Mouse (Mus musculus) lung, postnatal 36 days (tissue): ENCODE measurements around the gene Catsperg1.
"Not testable (repeated sequence)": the region's sequence is repeated elsewhere in the genome, so short reads cannot be mapped to it uniquely, and the experiment has no call there.

Source experiments
- DNase-seq: peaks from one replicate; pipeline ENCODE4 v3.0.0; 2022; ENCODE audit warnings: mixed read lengths

Catsperg1 gene

DNA sequence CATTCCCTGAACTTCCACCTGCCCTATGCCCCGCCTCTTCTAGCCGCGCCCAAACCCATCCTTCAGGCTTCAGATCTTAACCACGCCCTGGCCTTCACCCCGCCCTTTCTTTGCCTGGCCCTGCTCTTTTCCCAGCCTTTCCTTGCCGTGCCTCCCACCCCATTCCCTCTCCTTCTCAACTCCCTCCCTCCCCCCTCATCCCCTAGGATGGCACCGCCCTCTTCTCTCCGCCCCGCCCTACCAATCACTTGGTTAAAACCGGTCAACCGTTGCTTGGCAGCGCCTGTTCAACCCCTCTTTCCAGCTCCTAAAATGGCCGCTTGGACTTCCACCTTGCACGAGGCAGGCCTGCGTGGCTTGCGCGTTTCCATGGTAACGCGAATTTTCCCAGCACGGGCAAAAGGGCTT, at the start of gene Catsperg1:
Catsperg1 (minus strand) TSS at position 361 of the 408 bp plus-strand sequence.
- peak; percentile 30 for DNase-seq

DNA sequence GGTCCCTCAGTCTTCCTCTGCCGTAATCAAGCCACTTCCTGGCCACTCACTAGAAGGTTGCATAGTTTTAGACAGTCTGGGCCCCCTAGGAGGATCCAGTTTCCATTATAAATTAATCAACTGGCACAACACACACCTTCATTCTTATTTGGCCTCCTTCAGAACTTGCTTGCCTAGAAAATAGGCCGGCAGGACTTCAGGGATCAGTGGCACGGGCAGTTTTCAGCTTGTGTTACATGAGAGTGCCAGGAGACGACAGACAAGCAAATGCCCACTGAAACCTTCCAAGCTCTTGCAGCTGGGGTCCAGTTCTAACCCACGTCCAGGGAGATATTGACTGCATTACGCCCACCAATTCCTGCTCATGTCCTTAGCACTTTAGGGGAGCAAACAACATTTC, 48.3 kb upstream of the Catsperg1 start:
- DNase-seq: no peak

DNA sequence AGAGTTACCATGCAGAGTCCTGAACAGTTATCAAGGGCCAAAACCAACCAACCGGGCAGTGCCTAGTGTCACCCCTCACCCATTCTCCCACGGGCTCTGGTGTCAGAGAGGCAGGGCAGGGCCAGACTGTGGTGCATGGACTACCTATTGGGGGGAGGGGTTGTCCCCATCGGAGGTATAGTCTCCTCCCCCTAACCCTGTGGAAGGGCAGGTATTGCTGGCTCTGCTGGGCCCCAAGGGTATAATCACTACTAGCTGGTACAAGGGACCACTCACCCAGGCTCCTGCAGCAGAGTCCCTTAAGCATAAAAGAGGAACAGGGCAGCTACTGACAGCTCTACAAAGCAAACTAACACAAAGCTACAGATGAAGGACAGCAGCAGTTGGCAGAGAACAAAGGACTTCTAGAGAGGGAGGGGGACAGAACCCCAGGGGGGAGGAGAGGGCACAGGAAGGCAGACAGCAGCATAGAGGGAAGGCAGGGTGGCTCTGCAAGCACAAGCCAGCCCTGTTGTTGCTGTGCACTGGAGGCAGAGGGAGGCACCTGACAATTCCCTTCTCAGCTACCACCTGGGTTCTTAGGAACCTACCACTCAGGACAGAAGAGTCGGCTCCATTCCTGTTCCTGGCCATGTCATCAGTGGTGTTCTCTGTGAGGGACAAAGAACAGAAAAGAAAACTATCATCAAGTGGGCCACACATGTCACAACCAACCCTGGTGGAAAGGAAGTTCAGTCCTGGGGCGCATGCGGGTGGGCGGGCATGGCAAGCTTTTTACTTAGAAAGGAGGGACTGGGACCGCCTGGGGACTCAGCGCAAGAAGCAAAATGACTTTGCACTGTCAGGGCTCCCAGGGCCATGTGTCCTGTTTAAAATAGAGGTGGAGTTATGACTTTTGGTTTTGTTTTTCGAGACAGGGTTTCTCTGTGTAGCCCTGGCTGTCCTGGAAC, 46.2 kb upstream of the Catsperg1 start:
- no peak for DNase-seq

DNA sequence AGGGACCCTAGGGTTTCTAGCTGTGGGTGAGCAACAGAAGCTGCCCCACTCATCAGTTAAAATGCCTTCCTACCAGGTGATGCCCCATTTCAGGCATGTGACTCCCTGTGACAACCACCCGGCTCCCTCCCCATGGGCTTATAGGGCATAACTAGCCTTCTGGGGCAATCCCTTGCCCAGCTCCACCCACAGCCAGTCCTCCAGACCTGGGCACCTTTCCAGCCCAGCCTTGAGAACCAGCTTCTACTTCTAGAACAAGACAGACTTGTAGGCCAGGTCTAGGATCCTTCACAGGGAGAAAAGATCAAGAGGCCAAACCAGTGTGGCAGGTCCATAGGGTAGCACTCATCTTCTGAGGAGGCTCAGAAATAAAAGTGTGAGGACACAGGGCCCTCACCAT, 43.5 kb upstream of the Catsperg1 start:
- peak; percentile 93 for DNase-seq

DNA sequence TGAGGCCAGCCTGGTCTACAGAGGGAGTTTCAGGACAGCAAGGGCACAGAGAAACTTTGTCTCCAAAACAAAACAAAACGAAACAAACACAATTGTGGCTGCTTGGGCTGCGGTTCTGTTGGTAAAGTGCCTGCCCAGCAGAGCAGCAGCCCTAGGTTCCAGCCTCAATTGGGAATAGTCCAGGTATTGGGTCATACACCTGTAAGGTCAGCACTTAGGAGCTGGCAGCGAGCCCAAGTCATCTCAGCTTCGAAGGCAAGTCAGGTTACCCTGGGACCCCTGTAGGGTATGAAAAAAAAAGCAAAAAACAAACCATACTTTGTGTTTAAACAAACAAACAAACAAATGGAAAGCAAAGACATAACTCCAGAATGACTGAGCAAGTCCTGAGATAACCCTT, 42.0 kb upstream of the Catsperg1 start:
- peak; percentile 55 for DNase-seq

DNA sequence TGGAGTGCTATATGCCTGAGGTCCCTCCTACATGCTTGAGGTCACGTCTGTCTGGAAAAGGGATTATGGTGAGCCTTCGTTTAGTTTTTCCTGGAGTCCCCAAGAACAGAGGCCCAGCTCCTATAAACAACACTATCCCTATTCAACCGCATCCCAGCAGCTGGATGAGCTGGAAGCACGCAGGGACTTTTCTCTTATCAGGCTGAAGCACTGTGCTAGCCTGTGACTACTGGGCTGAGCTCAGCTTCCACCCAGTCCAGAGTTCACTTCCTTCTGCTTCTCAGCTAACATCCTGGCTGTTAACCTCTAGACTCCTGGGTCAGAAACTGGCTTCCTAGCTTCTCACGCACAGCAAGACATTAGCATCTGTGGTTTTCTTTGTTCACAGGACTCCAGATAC, 40.0 kb upstream of the Catsperg1 start:
- DNase-seq: no peak

DNA sequence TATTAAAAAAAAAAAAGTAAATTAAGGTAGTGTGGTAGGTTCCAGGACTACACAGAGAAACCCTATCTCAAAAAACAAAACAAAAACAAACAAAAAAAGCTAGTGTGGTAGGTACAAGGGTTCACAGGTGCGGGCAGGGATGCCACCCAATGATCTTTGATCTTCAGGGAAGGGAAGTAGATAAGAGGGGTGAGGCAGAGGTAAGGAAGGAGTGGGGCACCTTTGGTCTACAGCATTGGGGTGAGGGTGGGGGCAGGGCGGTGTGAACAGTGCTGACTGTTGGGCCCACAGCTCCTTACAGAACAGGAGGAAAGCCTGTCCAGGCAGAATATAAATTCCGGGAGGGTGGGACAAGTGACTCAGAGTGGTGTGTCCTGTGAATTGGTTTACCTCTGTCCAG, 37.3 kb upstream of the Catsperg1 start:
- no peak for DNase-seq

DNA sequence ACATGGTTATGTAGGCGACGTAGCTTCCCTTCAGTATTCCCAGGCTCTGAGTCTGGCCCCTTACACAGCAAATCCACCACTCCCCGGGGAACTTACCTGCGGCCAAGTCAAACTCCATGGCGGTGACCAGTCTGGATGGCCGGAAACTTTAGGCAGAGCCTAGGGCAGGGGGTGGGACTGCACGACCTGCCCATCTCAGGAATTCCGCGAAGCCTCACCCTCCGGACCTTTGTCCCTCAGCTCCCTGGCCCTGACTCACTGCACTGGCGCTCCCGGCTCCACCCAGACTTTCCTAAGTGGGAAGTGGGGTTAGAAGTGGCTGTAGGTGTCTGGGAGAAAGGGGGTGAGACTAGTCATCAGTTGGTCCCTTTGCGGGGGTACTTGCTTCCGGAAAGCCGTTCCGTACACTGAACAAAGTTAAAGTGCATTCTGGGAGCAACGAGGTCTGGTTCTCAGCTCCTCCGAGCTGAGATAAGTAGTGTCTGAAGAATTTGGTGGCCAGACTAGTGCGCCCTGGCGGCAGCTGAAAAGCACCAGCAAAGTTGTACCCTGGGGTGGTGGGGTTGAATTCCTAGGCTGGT, 34.5 kb upstream of the Catsperg1 start, which contains the start of gene 2200002D01Rik:
2200002D01Rik (minus strand) TSS at position 206 of the 581 bp plus-strand sequence.
- peak; percentile 60 for DNase-seq

DNA sequence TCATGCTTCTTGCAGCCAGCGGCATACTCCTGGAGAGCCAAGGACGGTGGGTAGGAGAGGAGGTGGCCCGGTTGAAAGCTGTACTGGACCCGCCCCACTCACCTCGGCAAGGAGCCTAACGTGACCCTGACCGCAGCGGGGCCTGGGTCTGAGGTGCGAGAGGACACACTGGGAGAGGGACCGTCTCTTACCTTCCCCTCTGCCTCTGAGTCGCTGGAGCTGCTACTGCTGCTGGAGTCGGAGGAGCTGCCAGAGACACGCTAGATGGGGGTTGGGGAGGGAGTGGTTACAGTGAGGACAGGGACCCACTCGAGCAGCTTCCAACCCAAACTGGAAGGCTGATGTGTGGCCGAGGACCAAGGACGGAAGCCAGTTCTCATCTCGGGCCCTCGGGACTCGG, 33.9 kb upstream of the Catsperg1 start:
- no peak for DNase-seq

DNA sequence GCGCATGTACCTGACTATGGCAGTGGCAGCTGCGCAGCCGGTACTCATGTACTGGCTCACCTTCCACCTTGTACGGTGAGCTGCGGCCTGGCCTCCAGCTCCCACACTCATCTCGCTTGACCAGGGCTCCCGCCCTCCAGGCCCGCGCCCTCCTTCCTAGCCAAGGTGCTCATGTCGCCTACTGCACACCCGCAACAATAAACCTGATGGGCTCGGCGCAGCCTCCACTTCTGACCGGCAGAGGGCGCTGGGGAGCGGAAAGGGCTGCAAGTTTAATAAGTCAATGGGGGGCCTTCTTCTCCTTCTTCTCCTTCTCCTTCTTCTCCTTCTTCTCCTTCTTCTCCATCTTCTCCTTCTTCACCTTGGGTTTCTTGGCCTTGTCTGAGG, 33.5 kb upstream of the Catsperg1 start:
- peak; percentile 87 for DNase-seq

DNA sequence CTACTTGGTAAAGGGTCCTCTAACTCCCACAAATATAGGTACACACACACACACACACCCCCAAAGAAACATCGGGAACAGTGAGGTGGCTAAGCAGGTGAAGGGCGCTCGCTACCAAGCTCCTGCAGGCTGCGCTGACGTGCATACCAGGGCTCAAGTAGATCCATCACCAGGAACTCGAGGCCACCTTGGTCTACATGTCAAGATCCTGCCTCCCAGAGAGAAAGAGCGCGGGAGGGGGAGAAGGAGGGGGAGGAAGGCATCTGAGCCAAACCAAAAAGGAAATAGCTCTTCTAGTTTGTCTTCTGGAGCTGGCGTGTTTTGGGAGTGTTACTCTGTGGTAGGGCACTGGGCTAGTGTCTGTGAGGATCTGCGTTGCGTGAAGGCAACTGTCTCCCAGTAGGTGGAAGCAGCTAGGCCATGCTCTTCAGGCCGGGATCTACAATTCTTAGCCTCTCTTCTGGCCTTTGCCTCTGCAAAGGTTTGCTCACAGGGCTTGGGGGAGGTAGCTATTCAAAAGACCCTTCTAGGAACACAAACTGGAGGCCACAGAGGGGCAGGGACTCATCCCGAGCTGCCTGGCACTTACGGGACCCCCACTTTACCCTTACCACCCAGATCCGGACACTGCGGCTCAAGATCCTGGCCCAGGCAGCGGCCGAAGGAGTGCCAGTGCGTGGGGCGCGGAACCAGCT, 32.9 kb upstream of the Catsperg1 start:
- no peak for DNase-seq

DNA sequence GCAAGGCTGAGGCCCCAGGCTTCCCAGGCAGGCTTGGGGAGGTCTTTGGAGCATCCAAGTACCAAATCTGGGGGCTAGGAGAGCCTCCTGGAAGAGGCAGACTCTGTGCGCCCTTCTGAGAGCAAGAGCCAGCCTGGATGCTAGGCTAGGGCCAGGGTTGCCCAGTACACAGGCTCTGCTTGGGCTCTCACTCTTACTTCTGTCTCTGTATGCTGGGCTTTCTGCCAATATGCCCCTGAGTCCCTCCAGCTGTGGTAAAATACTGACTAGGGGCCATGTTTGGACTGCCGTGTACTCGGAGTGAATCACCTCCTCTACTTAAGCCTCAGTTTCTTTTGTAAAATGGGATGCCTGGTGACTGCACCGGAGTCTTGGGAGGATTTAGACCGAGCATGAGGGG, 32.2 kb upstream of the Catsperg1 start:
- peak; percentile 39 for DNase-seq

DNA sequence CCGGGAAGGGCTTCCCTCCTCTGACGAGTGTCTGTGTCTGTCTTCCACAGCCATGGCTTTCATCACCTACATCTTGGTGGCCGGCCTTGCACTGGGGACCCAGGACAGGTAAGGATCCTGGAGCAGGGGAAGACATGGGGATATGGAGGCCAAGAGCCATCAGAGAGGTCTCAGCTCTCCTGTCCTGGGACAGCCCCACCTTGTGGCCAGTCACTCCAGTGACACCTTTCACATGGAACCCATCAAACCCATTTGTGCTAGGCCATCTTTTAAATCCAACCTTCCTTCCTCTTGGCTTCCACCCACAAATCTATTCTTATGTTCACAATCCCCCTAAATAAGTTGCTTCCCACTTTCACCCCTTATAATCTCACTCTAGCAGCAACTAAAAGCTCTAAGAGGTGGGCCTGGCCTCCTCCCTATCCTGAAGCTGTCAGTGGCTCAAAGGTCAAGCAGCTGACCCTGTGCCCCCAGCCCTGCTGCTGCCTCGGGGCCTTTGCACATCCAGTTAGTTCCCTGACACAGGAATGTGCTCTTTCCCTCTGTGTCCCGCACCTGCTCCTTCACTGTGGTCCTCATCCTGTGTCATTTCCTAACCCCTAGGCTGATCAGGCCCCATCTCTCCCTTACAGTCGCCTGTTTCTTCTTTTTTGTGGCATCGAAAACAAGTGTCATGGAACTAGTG, 31.0 kb upstream of the Catsperg1 start:
- DNase-seq: peak; percentile 49

DNA sequence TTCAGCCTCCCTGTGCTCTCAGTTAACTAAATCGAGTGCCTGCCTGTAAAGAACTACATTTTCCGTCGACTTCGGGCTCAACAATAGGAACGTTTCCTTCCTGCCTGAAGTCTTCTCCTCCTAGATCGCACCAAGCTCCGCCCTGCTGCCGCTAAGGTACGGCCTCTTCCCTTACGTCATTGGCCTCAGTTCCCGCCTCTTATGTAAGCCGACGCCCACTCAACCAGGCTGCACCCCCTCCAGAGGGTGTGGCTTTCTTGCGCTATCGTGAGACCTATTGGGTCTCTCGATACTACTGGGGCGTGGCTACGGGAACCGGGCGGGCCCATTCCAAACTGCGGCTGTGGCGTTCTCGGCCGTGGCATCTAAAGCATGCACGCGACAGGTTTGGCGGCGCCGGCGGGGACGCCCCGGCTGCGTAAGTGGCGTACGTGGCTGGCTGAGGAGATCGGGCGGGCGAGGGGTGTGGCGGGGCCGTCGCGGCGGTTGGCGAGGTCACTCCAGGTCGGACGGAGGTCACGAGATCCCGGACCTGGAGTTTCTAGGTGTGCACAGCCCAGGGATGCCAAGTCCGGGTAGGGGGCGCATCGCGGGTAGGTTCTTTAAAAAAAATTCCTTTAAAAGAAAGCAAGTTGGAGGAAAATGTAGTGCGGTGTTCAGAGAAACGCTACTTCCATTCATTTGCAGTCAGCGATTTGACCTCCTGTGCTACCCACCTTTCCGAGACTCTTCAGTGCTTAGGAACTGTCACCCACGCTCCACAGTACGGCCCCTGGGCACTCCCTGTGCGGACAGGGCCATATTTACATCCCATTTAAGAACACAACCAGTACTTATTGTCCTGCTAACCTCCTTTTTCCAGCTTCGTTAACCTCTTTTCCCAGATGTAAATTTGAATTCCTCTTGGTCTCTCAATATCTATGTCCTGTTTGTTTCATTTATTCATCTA, 24.5 kb upstream of the Catsperg1 start, which contains the start of gene Yif1b:
Yif1b (plus strand) TSS at position 311 of the 949 bp plus-strand sequence.
- DNase-seq: peak; percentile 99

DNA sequence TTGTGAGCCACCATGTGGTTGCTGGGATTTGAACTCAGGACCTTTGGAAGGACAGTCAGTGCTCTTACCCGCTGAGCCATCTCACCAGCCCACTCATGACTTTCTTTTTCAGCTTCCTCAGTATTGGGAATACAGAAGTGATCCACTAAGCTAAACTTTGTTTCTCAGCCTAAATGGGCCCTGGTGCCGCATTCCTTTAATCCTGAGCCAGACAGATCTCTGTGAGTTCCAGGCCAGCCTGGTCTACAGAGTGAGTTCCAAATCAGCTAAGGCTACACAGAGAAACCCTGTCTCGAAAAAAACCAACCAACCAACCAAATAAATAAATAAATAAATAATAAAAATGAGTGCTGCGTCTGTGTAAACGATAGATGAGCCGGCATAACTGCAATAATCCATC, 23.8 kb upstream of the Catsperg1 start:
- not testable (repeated sequence) for DNase-seq

DNA sequence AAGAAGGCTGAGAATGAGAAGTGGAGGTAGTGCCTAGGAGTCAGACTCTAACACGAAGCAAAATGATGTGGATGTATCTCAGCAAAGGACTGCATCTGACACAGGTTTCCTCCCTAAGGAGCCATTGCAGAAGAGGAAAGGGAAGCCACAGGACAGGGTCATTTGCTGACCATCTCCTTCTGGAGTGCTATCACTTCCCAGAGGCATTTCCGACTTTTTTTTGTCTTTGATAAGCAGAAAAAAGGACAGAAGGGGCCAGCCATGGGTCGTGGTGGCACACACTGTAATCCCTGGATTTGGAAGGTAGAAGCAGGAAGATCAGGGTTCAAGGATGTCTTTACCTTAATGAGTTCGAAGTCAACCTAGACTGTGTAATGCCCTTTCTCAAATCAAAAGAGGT, 22.8 kb upstream of the Catsperg1 start:
- no peak for DNase-seq

DNA sequence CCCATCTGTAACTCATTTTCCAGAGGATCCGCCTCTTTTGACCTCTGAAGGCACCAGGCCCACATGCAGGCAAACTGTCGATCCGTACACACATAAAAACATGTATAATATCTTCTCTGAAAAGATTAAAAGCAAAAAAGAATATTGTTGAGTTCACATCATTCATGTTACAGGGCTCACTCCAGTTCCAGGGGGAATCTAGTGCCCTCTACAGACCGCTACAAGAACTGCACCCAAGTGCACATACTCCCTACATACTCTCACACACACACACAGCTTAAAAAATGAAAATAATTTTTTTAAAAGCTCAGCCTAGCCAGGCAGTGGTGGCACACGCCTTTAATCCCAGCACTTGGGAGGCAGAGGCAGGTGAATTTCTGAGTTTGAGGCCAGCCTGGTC, 20.8 kb upstream of the Catsperg1 start:
- no peak for DNase-seq

DNA sequence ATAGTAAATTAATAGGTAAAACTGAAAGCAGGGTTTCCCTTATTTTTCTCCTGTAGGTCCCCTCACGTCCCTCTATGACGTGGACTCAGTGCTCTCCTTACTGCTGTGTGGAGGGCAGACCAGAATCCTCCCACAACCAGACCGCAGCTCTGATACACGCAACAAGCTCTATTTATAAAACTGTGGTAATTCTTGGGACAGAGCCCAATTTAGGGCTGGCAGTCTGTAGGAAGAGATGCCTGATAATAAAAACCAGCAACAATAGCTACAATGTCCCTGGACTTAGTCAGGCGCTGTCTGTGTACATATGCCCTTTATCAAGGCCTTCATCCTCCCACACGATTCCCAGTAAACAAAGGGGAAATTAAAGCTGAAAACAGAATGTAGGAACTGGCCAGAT, 19.9 kb upstream of the Catsperg1 start:
- peak; percentile 81 for DNase-seq

DNA sequence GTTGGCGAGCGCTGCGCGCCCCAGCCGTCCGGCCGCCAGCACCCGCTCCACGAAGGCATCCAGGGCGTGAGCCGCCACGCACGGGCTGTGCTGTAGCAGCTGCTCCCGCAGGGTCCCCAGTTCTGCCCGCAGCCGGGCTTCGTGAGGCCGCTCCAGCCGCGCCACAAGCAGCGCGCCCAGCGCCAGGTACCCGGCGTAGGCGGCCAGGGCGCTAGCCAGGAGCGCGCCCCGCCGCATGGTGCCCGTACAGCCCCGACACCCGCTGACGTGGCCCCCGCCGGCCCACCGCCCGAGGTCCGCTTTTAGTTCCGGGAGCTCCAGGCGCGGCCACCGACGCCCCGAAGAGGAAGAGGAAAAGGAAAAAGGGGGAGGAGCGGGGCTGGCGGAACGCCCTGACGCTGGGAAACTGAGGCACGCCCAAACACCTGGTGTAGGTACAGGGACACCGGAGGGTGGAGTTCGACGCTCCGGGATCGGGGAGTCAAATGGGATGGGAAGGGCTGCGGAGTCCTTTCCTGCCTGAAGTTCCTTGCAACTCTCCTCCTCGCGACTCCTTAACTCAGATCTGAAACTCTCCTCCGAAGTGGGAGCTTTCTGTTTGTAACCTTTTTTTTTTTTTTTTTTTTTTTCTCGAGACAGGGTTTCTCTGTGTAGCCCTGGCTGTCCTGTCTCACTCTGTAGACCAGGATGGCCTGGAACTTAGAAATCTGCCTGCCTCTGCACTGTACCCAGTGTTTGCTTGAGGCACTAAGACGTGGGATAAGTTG, 18.6 kb upstream of the Catsperg1 start, which contains the start of gene Kcnk6:
Kcnk6 (minus strand) TSS at position 269 of the 767 bp plus-strand sequence.
- DNase-seq: peak; percentile 76

DNA sequence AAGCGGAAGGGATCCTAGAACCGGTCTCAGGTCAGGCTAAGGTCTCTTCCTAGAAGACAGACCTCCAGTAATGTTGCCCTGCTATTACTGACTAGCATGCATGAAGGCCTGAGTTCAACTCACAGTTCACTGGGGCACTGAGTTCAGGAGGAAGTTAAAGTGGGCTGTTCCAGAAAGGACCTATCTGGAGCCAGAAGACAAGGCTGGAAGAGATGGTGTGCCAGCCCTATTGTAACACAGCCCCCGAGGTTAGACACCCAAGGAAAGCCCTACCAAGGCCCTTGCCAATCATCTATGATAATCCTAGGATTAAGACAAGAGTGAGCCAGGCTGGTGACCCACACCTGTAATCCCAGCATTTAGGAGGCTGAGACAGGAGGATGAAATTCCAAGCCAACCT, 17.7 kb upstream of the Catsperg1 start:
- no peak for DNase-seq

DNA sequence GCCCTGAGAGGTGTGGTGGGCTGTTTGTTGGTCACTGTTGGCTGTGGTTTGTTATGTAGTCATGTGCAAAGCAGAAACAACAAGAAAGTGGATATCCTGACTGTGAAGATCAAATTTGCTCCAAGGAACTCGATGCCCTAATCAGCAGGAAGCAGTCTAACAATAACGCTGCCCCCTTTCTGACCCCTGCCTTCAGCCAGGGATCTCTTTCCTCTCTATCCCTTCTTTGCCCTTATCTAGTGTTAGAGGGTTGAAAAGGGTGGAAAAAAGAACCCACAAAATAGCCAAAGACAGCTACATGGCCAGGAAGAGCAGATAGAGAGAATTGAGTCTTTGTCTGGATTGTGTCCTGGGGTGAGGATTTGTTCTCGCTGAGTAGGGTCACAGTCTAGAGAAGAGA, 16.7 kb upstream of the Catsperg1 start:
- DNase-seq: no peak
